Comparison of ENCODE assay signal across 23 mouse cellular contexts in genomic region chr10:66834974-66835373, GRCm38 (mm10).
"Had no signal": no experiment of that assay in that cellular context is flagged by ENCODE, and none has a peak within 500 bp of the region (broad histone marks: within the 10 kb centered on the region; RNA-seq: fewer than 3 reads in every experiment).

No protein-coding gene starts in this region.

- H3K4me1 ChIP-seq: limb, embryonic 13.5 days; liver, embryonic 12.5 days; liver, embryonic 15.5 days; lung, embryonic 15.5 days; megakaryocyte, embryonic 14.5 days; midbrain, embryonic 10.5 days; midbrain, embryonic 13.5 days; neural tube, embryonic 12.5 days; neural tube, embryonic 15.5 days had no signal

- DNase-seq: kidney, adult 18-20 months; kidney, adult 9 months; kidney, postnatal 25 days; liver; lung, adult 18-20 months; lung, postnatal 10 days; lung, postnatal 36 days; right cerebral cortex, adult 18-20 months; right cerebral cortex, postnatal 14 days; right cerebral cortex, postnatal 4 days; thymus, adult 2 months; thymus, postnatal 25 days had no signal

- H3K36me3 ChIP-seq: limb, embryonic 10.5 days; limb, embryonic 13.5 days; liver, embryonic 12.5 days; liver, embryonic 15.5 days; lung, embryonic 15.5 days; midbrain, embryonic 10.5 days; midbrain, embryonic 13.5 days; neural tube, embryonic 12.5 days; neural tube, embryonic 15.5 days had no signal

- H3K27me3 ChIP-seq: limb, embryonic 13.5 days; liver, embryonic 12.5 days; liver, embryonic 15.5 days; lung, embryonic 15.5 days; megakaryocyte, embryonic 14.5 days; midbrain, embryonic 13.5 days; neural tube, embryonic 12.5 days; neural tube, embryonic 15.5 days had no signal

- H3K27ac ChIP-seq: limb, embryonic 10.5 days; limb, embryonic 13.5 days; liver, embryonic 12.5 days; liver, embryonic 15.5 days; lung, embryonic 15.5 days; midbrain, embryonic 10.5 days; midbrain, embryonic 13.5 days; neural tube, embryonic 12.5 days; neural tube, embryonic 15.5 days; stomach, postnatal 0 days had no signal

- H3K4me3 ChIP-seq: limb, embryonic 10.5 days; limb, embryonic 13.5 days; liver, embryonic 12.5 days; liver, embryonic 15.5 days; lung, embryonic 15.5 days; megakaryocyte, embryonic 14.5 days; midbrain, embryonic 10.5 days; midbrain, embryonic 13.5 days; neural tube, embryonic 12.5 days; neural tube, embryonic 15.5 days had no signal

- H3K9ac ChIP-seq: limb, embryonic 13.5 days; liver, embryonic 12.5 days; liver, embryonic 15.5 days; lung, embryonic 15.5 days; midbrain, embryonic 13.5 days; neural tube, embryonic 12.5 days; neural tube, embryonic 15.5 days had no signal
